Mouse (Mus musculus) MEL (cell line): ENCODE results near the gene Bmp6. TPM values are rescaled to one million over a fixed set of nuclear protein-coding genes. Genes with fewer than 3 reads are reported as not detected.

Experiments used
- DNase-seq: peaks from one replicate; pipeline ENCODE4 v3.0.0; 2011; ENCODE audit warnings: low read depth, low spot score
- H3K27ac ChIP-seq: 2 replicates; pipeline ENCODE4 v1.5.1; 2012; ENCODE audit warnings: low read depth, mild to moderate bottlenecking, control low read depth, low read length, moderate library complexity; ENCODE audit not compliant: control insufficient read depth
- H3K27me3 ChIP-seq, 2 experiments: fragments of 150-350 bp in 1 of 2; sonication (generic) in 1 of 2; 2 replicates each; pipeline ENCODE4 v1.6.1; 2012; ENCODE audit warnings: low read length in 2 of 2, mild to moderate bottlenecking in 2 of 2, improper control_type of control experiment in 1 of 2, moderate library complexity in 1 of 2; ENCODE audit not compliant: insufficient read depth in 2 of 2, control insufficient read depth in 1 of 2
- H3K36me3 ChIP-seq, 2 experiments: 2 replicates each; pipeline ENCODE4 v1.6.1; 2012 to 2014; ENCODE audit warnings: low read length in 2 of 2, improper control_type of control experiment in 1 of 2, inconsistent platforms in 1 of 2, mild to moderate bottlenecking in 1 of 2; ENCODE audit not compliant: insufficient read depth in 2 of 2, control insufficient read depth in 1 of 2
- H3K4me1 ChIP-seq, 2 experiments: fragments of 150-350 bp in 1 of 2; sonication (generic) in 1 of 2; 2 replicates each; pipeline ENCODE4 v1.6.1; 2012; ENCODE audit warnings: low read length in 2 of 2, improper control_type of control experiment in 1 of 2, mild to moderate bottlenecking in 1 of 2; ENCODE audit not compliant: insufficient read depth in 2 of 2, control insufficient read depth in 1 of 2
- H3K4me3 ChIP-seq, 2 experiments: fragments of 150-350 bp in 1 of 2; sonication (generic) in 1 of 2; 2 replicates each; pipeline ENCODE4 v1.5.1; 2012; ENCODE audit warnings: low read depth in 2 of 2, low read length in 2 of 2, mild to moderate bottlenecking in 2 of 2, moderate library complexity in 2 of 2, control low read depth in 1 of 2, improper control_type of control experiment in 1 of 2; ENCODE audit not compliant: control insufficient read depth in 1 of 2, insufficient read depth in 1 of 2
- H3K79me2 ChIP-seq: 2 replicates; pipeline ENCODE4 v1.6.1; 2012; ENCODE audit warnings: mild to moderate bottlenecking, low read length, moderate library complexity; ENCODE audit not compliant: control insufficient read depth, poor library complexity, insufficient read depth
- H3K9ac ChIP-seq: 2 replicates; pipeline ENCODE4 v1.6.1; 2012; ENCODE audit warnings: low read depth, mild to moderate bottlenecking, control low read depth, low read length, moderate library complexity; ENCODE audit not compliant: control insufficient read depth, poor library complexity, severe bottlenecking
- H3K9me3 ChIP-seq: fragments of 150-350 bp; sonication (generic); replicated peaks from 2 replicates; pipeline ENCODE4 v1.6.1; 2012; ENCODE audit warnings: mild to moderate bottlenecking, low read length, improper control_type of control experiment, moderate library complexity; ENCODE audit not compliant: insufficient read depth
- CTCF ChIP-seq, 3 experiments: IDR thresholded peaks in 2 of 3; conservative IDR thresholded peaks in 1 of 3; 2 replicates each; pipeline ENCODE4 v1.5.1; 2011 to 2012; ENCODE audit warnings: low read length in 3 of 3, low read depth in 2 of 3, mild to moderate bottlenecking in 2 of 3, improper control_type of control experiment in 1 of 3, inconsistent platforms in 1 of 3, mixed read lengths in 1 of 3, moderate library complexity in 1 of 3; ENCODE audit not compliant: control insufficient read depth in 1 of 3, insufficient read depth in 1 of 3, poor library complexity in 1 of 3, severe bottlenecking in 1 of 3
- ETS1 ChIP-seq: IDR thresholded peaks from 2 replicates; pipeline ENCODE4 v1.6.1; 2012; ENCODE audit warnings: low read depth, mild to moderate bottlenecking, inconsistent platforms, low read length, improper control_type of control experiment, moderate library complexity
- HCFC1 ChIP-seq: IDR thresholded peaks from 2 replicates; pipeline ENCODE4 v1.6.1; 2012; ENCODE audit warnings: low read depth, mild to moderate bottlenecking, inconsistent platforms, low read length, improper control_type of control experiment, moderate library complexity
- JUND ChIP-seq: IDR thresholded peaks from 2 replicates; pipeline ENCODE4 v1.6.1; 2011; ENCODE audit warnings: low read depth, mild to moderate bottlenecking, improper control_type of control experiment, low read length
- KAT2A ChIP-seq: conservative IDR thresholded peaks from 2 replicates; pipeline ENCODE4 v1.6.1; 2012; ENCODE audit warnings: low read depth, low read length, improper control_type of control experiment, inconsistent platforms
- MAX ChIP-seq: IDR thresholded peaks from 2 replicates; pipeline ENCODE4 v1.6.1; 2011; ENCODE audit warnings: low read length, improper control_type of control experiment
- MAZ ChIP-seq: IDR thresholded peaks from 2 replicates; pipeline ENCODE4 v1.6.1; 2012; ENCODE audit warnings: low read depth, mild to moderate bottlenecking, inconsistent platforms, low read length, improper control_type of control experiment
- MYC ChIP-seq: IDR thresholded peaks from 2 replicates; pipeline ENCODE4 v1.6.1; 2011; ENCODE audit warnings: low read depth, mild to moderate bottlenecking, low read length, improper control_type of control experiment, moderate library complexity
- NELFE ChIP-seq: IDR thresholded peaks from 2 replicates; pipeline ENCODE4 v1.6.1; 2011; ENCODE audit warnings: low read depth, low read length, improper control_type of control experiment
- NRF1 ChIP-seq: IDR thresholded peaks from 2 replicates; pipeline ENCODE4 v1.6.1; 2014; ENCODE audit warnings: low read depth, mild to moderate bottlenecking, inconsistent platforms, low read length, improper control_type of control experiment, moderate library complexity; ENCODE audit not compliant: poor library complexity, insufficient read depth, severe bottlenecking
- POLR2A ChIP-seq, 2 experiments: IDR thresholded peaks; 2 replicates each; pipeline ENCODE4 v1.6.1; 2011 to 2012; ENCODE audit warnings: low read length in 2 of 2, mild to moderate bottlenecking in 2 of 2, control low read depth in 1 of 2, improper control_type of control experiment in 1 of 2, low read depth in 1 of 2, moderate library complexity in 1 of 2; ENCODE audit not compliant: control insufficient read depth in 1 of 2, insufficient read depth in 1 of 2, poor library complexity in 1 of 2
- POLR2AphosphoS2 ChIP-seq: IDR thresholded peaks from 2 replicates; pipeline ENCODE4 v1.6.1; 2011; ENCODE audit warnings: low read length, improper control_type of control experiment
- SMC3 ChIP-seq: IDR thresholded peaks from 2 replicates; pipeline ENCODE4 v1.6.1; 2011; ENCODE audit warnings: low read depth, low read length, improper control_type of control experiment
- TAL1 ChIP-seq: IDR thresholded peaks from 2 replicates; pipeline ENCODE4 v1.6.1; 2012; ENCODE audit warnings: mild to moderate bottlenecking, inconsistent platforms, low read length, moderate library complexity, mixed read lengths
- UBTF ChIP-seq: IDR thresholded peaks from 2 replicates; pipeline ENCODE4 v1.6.1; 2012; ENCODE audit warnings: low read depth, mild to moderate bottlenecking, inconsistent platforms, low read length, improper control_type of control experiment, moderate library complexity, borderline replicate concordance; ENCODE audit not compliant: insufficient read depth
- USF1 ChIP-seq: IDR thresholded peaks from 2 replicates; pipeline ENCODE4 v1.6.1; 2014; ENCODE audit warnings: low read depth, mild to moderate bottlenecking, inconsistent platforms, low read length, improper control_type of control experiment, moderate library complexity
- ZC3H11A ChIP-seq: IDR thresholded peaks from 2 replicates; pipeline ENCODE4 v1.6.1; 2012; ENCODE audit warnings: low read depth, mild to moderate bottlenecking, inconsistent platforms, low read length, improper control_type of control experiment
- ZKSCAN1 ChIP-seq: IDR thresholded peaks from 2 replicates; pipeline ENCODE4 v1.6.1; 2012; ENCODE audit warnings: low read depth, mild to moderate bottlenecking, inconsistent platforms, low read length, improper control_type of control experiment, moderate library complexity
- ZMIZ1 ChIP-seq: IDR thresholded peaks from 2 replicates; pipeline ENCODE4 v1.6.1; 2012; ENCODE audit warnings: low read depth, mild to moderate bottlenecking, inconsistent platforms, low read length, improper control_type of control experiment, moderate library complexity
- ZNF384 ChIP-seq: IDR thresholded peaks from 2 replicates; pipeline ENCODE4 v1.6.1; 2012; ENCODE audit warnings: low read depth, mild to moderate bottlenecking, inconsistent platforms, low read length, improper control_type of control experiment
- polyA plus RNA-seq, 2 experiments: library from polyadenylated mRNA; stranded (reverse) in 1 of 2; unstranded in 1 of 2; fragments of >175 nt in 1 of 2; fragments of >200 nt in 1 of 2; gene quantifications; 2 replicates each; pipeline versions ENCODE4 v1.2.1 to v1.2.4; 2012; ENCODE audit warnings: low replicate concordance in 2 of 2, low read depth in 1 of 2; ENCODE audit not compliant: insufficient read length in 2 of 2, insufficient read depth in 1 of 2, missing spikeins in 1 of 2
- total RNA-seq: library from RNA; depleted of rRNA; stranded (reverse); fragments of 300-350 nt; gene quantifications from 2 replicates; pipeline ENCODE4 v1.2.3, GENCODE M21; 2012

The Bmp6 gene
- total and polyA plus RNA-seq, 3 experiments, result not detected

GRCm38 (mm10) chr13:38516582-38516981, 171.7 kb downstream of the Bmp6 start:
- Histone ChIP-seq H3K4me3 (no peak overlapping the region), H3K9ac (no peak overlapping the region), H3K27ac (no peak overlapping the region), H3K36me3 (peaks cover 0 to 19% of the 10 kb centered on the region in 2 experiments; a peak in 2 of 4 replicates), H3K4me1 (no peaks in the 10 kb centered on the region), H3K9me3 (no peaks in the 10 kb centered on the region), H3K27me3 (no peaks in the 10 kb centered on the region), H3K79me2 (no peaks in the 10 kb centered on the region)
- DNase-seq, result no peak
- TF ChIP-seq SMC3, result no peak
- TF ChIP-seq USF1, result peak; percentile 58
- TF ChIP-seq NRF1, result no peak
- no peak for TF ChIP-seq CTCF (IDR thresholded peaks at IDR 0.05 in 2 of 3, conservative IDR thresholded peaks at IDR 0.05 in 1 of 3; ENCODE audit: control insufficient read depth in 1 of 3, insufficient read depth in 1 of 3, low read depth in 2 of 3, low read length in 3 of 3, poor library complexity in 1 of 3, severe bottlenecking in 1 of 3)

GRCm38 (mm10) chr13:38520299-38520698, 175.4 kb downstream of the Bmp6 start:
- H3K4me3 ChIP-seq, result no peak overlapping the region
- no peak overlapping the region for H3K9ac ChIP-seq
- H3K27me3 ChIP-seq, result no peaks in the 10 kb centered on the region
- no peaks in the 10 kb centered on the region for H3K9me3 ChIP-seq
- no peak for TF ChIP-seq ETS1
- TF ChIP-seq MAX, result no peak
- no peak for TF ChIP-seq JUND
- no peak for TF ChIP-seq KAT2A
- no peak for TF ChIP-seq ZKSCAN1
- TF ChIP-seq CTCF (IDR thresholded peaks at IDR 0.05 in 2 of 3, conservative IDR thresholded peaks at IDR 0.05 in 1 of 3; ENCODE audit: control insufficient read depth in 1 of 3, insufficient read depth in 1 of 3, low read depth in 2 of 3, low read length in 3 of 3, poor library complexity in 1 of 3, severe bottlenecking in 1 of 3), result no peak
- no peak for TF ChIP-seq HCFC1
- TF ChIP-seq ZMIZ1, result no peak
- TF ChIP-seq USF1, result no peak
- no peak for TF ChIP-seq ZC3H11A
- no peak for TF ChIP-seq NELFE
- TF ChIP-seq MYC, result no peak
- no peak for TF ChIP-seq UBTF
- no peak for TF ChIP-seq POLR2A (IDR thresholded peaks at IDR 0.05; ENCODE audit: control insufficient read depth in 1 of 2, insufficient read depth in 1 of 2, low read depth in 1 of 2, low read length in 2 of 2, poor library complexity in 1 of 2)
- TF ChIP-seq MAZ, result no peak
- TF ChIP-seq SMC3, result no peak
- no peak for TF ChIP-seq POLR2AphosphoS2
- no peak for TF ChIP-seq TAL1
- TF ChIP-seq ZNF384, result no peak
- no peak overlapping the region for H3K27ac ChIP-seq
- H3K79me2 ChIP-seq, result peaks cover 5% of the 10 kb centered on the region; the same call in 1 of the 2 replicates
- H3K36me3 ChIP-seq, result peaks cover 0 to 19% of the 10 kb centered on the region in 2 experiments; a peak in 2 of 4 replicates
- DNase-seq, result no peak
- no peaks in the 10 kb centered on the region for H3K4me1 ChIP-seq
